Mouse (Mus musculus) intestine, embryonic 14.5 days (tissue): ENCODE data around the gene Mllt6. TPM values are rescaled to one million over a fixed set of nuclear protein-coding genes. Genes with fewer than 3 reads are reported as not detected.
"Not testable (repeated sequence)": the region's sequence is repeated elsewhere in the genome, so short reads cannot be mapped to it uniquely, and the experiment has no call there.

Experiments used
- ATAC-seq: fragments of 200-750 bp; cut with Nextera tagmentation; replicated peaks from 2 replicates; pipeline ENCODE4 v1.8.0; 2017; ENCODE audit warnings: low read depth, moderate number of reproducible peaks, moderate TSS enrichment, moderate library complexity; ENCODE audit not compliant: low FRiP score, low TSS enrichment
- DNase-seq: peaks from one replicate; pipeline ENCODE4 v3.0.0-alpha.2; 2018; ENCODE audit warnings: low spot score
- H3K27ac ChIP-seq: fragments of 300-500 bp; sonication (generic); 2 replicates; pipeline ENCODE4 v1.5.1; 2014; ENCODE audit warnings: low read depth, mild to moderate bottlenecking, control low read depth
- H3K27me3 ChIP-seq: fragments of 300-500 bp; sonication (generic); replicated peaks from 2 replicates; pipeline ENCODE4 v1.6.1; 2014; ENCODE audit warnings: low read length, control low read depth; ENCODE audit not compliant: control insufficient read depth, insufficient read depth
- H3K36me3 ChIP-seq: fragments of 300-500 bp; sonication (generic); 2 replicates; pipeline ENCODE4 v1.6.1; 2014; ENCODE audit warnings: low read length, control low read depth; ENCODE audit not compliant: control insufficient read depth, insufficient read depth
- H3K4me1 ChIP-seq: fragments of 300-500 bp; sonication (generic); replicated peaks from 2 replicates; pipeline ENCODE4 v1.6.1; 2014; ENCODE audit warnings: low read length, control low read depth, mixed read lengths; ENCODE audit not compliant: control insufficient read depth, insufficient read depth
- H3K4me2 ChIP-seq: fragments of 300-500 bp; sonication (generic); 2 replicates; pipeline ENCODE4 v1.6.1; 2014; ENCODE audit warnings: low read length
- H3K4me3 ChIP-seq: fragments of 300-500 bp; sonication (generic); 2 replicates; pipeline ENCODE4 v1.5.1; 2014; ENCODE audit warnings: low read depth, low read length, control low read depth, mixed read lengths
- H3K9ac ChIP-seq: fragments of 300-500 bp; sonication (generic); 2 replicates; pipeline ENCODE4 v1.6.1; 2014; ENCODE audit warnings: mild to moderate bottlenecking, low read length
- H3K9me3 ChIP-seq: fragments of 300-500 bp; sonication (generic); 2 replicates; pipeline ENCODE4 v1.6.1; 2016; ENCODE audit warnings: low read length, control low read depth; ENCODE audit not compliant: control insufficient read depth
- WGBS: fragments of 180-500 bp; shearing (Covaris S2); extraction: QIAGEN DNeasy Blood & Tissue Kit; methylation state at CpG from one replicate; pipeline ENCODE4 v1.1.7; 2014; 5-methylcytosine and 5-hydroxymethylcytosine counted together
- polyA plus RNA-seq: library from polyadenylated mRNA; unstranded; fragments of >200 nt; fragmentation: Nextera tagmentation; extraction: Ambion mirVana; gene quantifications from 2 replicates; pipeline ENCODE4 v1.2.1, GENCODE M21; 2014

The Mllt6 gene
- polyA plus RNA-seq, 1 experiment from 2014 or later, result 4.8 TPM

GRCm38 (mm10) chr11:97635468-97636019 lies 27.7 kb upstream of the Mllt6 start:
- Histone ChIP-seq H3K27me3 (peaks cover 12% of the 10 kb centered on the region), H3K4me1 (no peaks in the 10 kb centered on the region), H3K4me3 (no peak overlapping the region), H3K9me3 (no peaks in the 10 kb centered on the region), H3K4me2 (no peak overlapping the region), H3K36me3 (no peaks in the 10 kb centered on the region), H3K9ac (no peak overlapping the region), H3K27ac (no peak overlapping the region)
- ATAC-seq, result no peak
- no peak for DNase-seq
- 61% methylated on average over 11 of the region's 11 CpGs for WGBS

- WGBS, result 64% methylated on average over 8 of the region's 8 CpGs
- DNase-seq, result no peak
- no peaks in the 10 kb centered on the region for H3K27me3 ChIP-seq
- H3K9me3 ChIP-seq, result no peaks in the 10 kb centered on the region
- ATAC-seq, result no peak
- H3K9ac ChIP-seq, result no peak overlapping the region
- no peak overlapping the region for H3K4me3 ChIP-seq
- no peaks in the 10 kb centered on the region for H3K4me1 ChIP-seq
- H3K4me2 ChIP-seq, result no peak overlapping the region
- no peak overlapping the region for H3K27ac ChIP-seq
- no peaks in the 10 kb centered on the region for H3K36me3 ChIP-seq
These were observed 21.5 kb upstream of the Mllt6 start for GRCm38 (mm10) chr11:97641668-97642067.

- Histone ChIP-seq H3K36me3 (no peaks in the 10 kb centered on the region), H3K4me2 (no peak overlapping the region), H3K27ac (no peak overlapping the region), H3K9me3 (no peaks in the 10 kb centered on the region), H3K4me1 (no peaks in the 10 kb centered on the region), H3K9ac (no peak overlapping the region), H3K4me3 (no peak overlapping the region), H3K27me3 (no peaks in the 10 kb centered on the region)
- DNase-seq (no peak), ATAC-seq (no peak)
- WGBS, result 48% methylated on average over 2 of the region's 2 CpGs
These were observed 20.5 kb upstream of the Mllt6 start for GRCm38 (mm10) chr11:97642746-97643145.

GRCm38 (mm10) chr11:97643380-97644055 lies 19.7 kb upstream of the Mllt6 start:
- ATAC-seq (no peak), DNase-seq (no peak)
- Histone ChIP-seq H3K36me3 (no peaks in the 10 kb centered on the region), H3K4me3 (no peak overlapping the region), H3K27me3 (no peaks in the 10 kb centered on the region), H3K9ac (no peak overlapping the region), H3K27ac (no peak overlapping the region), H3K9me3 (no peaks in the 10 kb centered on the region), H3K4me1 (no peaks in the 10 kb centered on the region), H3K4me2 (no peak overlapping the region)
- WGBS, result 71% methylated on average over 8 of the region's 8 CpGs

- H3K9ac ChIP-seq, result no peak overlapping the region
- H3K4me1 ChIP-seq, result no peaks in the 10 kb centered on the region
- H3K27ac ChIP-seq, result no peak overlapping the region
- H3K4me3 ChIP-seq, result no peak overlapping the region
- H3K4me2 ChIP-seq, result no peak overlapping the region
- H3K36me3 ChIP-seq, result no peaks in the 10 kb centered on the region
- DNase-seq (peak; percentile 73), ATAC-seq (0 out of 2 replicates have a peak, but pooled peaks have one; percentile 50)
- no peaks in the 10 kb centered on the region for H3K27me3 ChIP-seq
- WGBS, result 4% methylated on average over 6 of the region's 6 CpGs
- H3K9me3 ChIP-seq, result no peaks in the 10 kb centered on the region
These were observed 18.4 kb upstream of the Mllt6 start for GRCm38 (mm10) chr11:97644834-97645233.

- H3K27ac ChIP-seq, H3K36me3 ChIP-seq, DNase-seq, H3K9me3 ChIP-seq, H3K9ac ChIP-seq, H3K4me1 ChIP-seq, H3K4me2 ChIP-seq, H3K27me3 ChIP-seq, H3K4me3 ChIP-seq, ATAC-seq: not testable (repeated sequence)
- 86% methylated on average over 4 of the region's 4 CpGs for WGBS
These were observed 14.7 kb upstream of the Mllt6 start for GRCm38 (mm10) chr11:97648541-97648940.

- DNase-seq, result no peak
- WGBS, result 64% methylated on average over 5 of the region's 5 CpGs
- Histone ChIP-seq H3K9ac (no peak overlapping the region), H3K36me3 (no peaks in the 10 kb centered on the region), H3K4me2 (no peak overlapping the region), H3K4me3 (no peak overlapping the region), H3K27ac (no peak overlapping the region), H3K27me3 (no peaks in the 10 kb centered on the region), H3K9me3 (no peaks in the 10 kb centered on the region), H3K4me1 (no peaks in the 10 kb centered on the region)
- no peak for ATAC-seq
These were observed 12.9 kb upstream of the Mllt6 start for GRCm38 (mm10) chr11:97650341-97650740.

- not testable (repeated sequence) for H3K4me2 ChIP-seq, H3K36me3 ChIP-seq, H3K27me3 ChIP-seq, H3K9me3 ChIP-seq, DNase-seq, H3K4me3 ChIP-seq, H3K9ac ChIP-seq, H3K4me1 ChIP-seq, ATAC-seq, H3K27ac ChIP-seq
- WGBS, result 86% methylated on average over 11 of the region's 11 CpGs
These were observed 9.8 kb upstream of the Mllt6 start for GRCm38 (mm10) chr11:97653376-97653775.

- no peak for ATAC-seq
- peaks cover 4% of the 10 kb centered on the region; the same call in 1 of the 2 replicates for H3K4me1 ChIP-seq
- no peak overlapping the region for H3K9ac ChIP-seq
- no peak overlapping the region for H3K4me3 ChIP-seq
- H3K27ac ChIP-seq, result no peak overlapping the region
- no peaks in the 10 kb centered on the region for H3K36me3 ChIP-seq
- H3K4me2 ChIP-seq, result no peak overlapping the region
- 90% methylated on average over 2 of the region's 2 CpGs for WGBS
- H3K9me3 ChIP-seq, result no peaks in the 10 kb centered on the region
- DNase-seq, result no peak
- H3K27me3 ChIP-seq, result no peaks in the 10 kb centered on the region
These were observed 9.0 kb upstream of the Mllt6 start for GRCm38 (mm10) chr11:97654210-97654609.
